Mouse (Mus musculus): ENCODE measurements around the gene P2ry6. TPM values are rescaled to one million over a fixed set of nuclear protein-coding genes. Genes with fewer than 3 reads are reported as not detected.

P2ry6 gene
- total and polyA plus RNA-seq, 2 experiments from 2014 or later: 3.5 to 4.5 TPM

GRCm38 (mm10) chr7:100972875-100973274 lies 1.6 kb downstream of the P2ry6 start:
- DNase-seq (ENCODE audit: low spot score) (no peak), ATAC-seq (ENCODE audit: insufficient read depth, low read depth) (no peak)
- peaks cover 16% of the 10 kb centered on the region for H3K4me1 ChIP-seq (ENCODE audit: control insufficient read depth, insufficient read depth)
- whole genome bisulfite sequencing: 42% methylated on average over 3 of the region's 3 CpGs
- H3K27me3 ChIP-seq (ENCODE audit: control insufficient read depth, insufficient read depth, low read length): peaks cover 12% of the 10 kb centered on the region
- H3K9ac ChIP-seq (replicated peaks; ENCODE audit: low read depth, low read length): no peak overlapping the region
- H3K27ac ChIP-seq (ENCODE audit: low read depth): no peak overlapping the region
- TF ChIP-seq EP300 (IDR thresholded peaks at IDR 0.05; ENCODE audit: low read depth) (no peak), CTCF (IDR thresholded peaks at IDR 0.05; ENCODE audit: low read depth) (no peak)
- H3K9me3 ChIP-seq (replicated peaks; ENCODE audit: control insufficient read depth, low read length): no peaks in the 10 kb centered on the region
- H3K4me3 ChIP-seq (ENCODE audit: low read depth, low read length): no peak overlapping the region
- H3K36me3 ChIP-seq (replicated peaks; ENCODE audit: control insufficient read depth, insufficient read depth, low read length): no peaks in the 10 kb centered on the region
- H3K4me2 ChIP-seq (ENCODE audit: low read depth, low read length): no peak overlapping the region

- TF ChIP-seq CTCF (IDR thresholded peaks at IDR 0.05; ENCODE audit: low read depth) (no peak), EP300 (IDR thresholded peaks at IDR 0.05; ENCODE audit: low read depth) (no peak)
- WGBS: 65% methylated on average over 10 of the region's 10 CpGs
These were observed 5.4 kb downstream of the P2ry6 start for GRCm38 (mm10) chr7:100968874-100969659.

GRCm38 (mm10) chr7:100968376-100968775 lies 6.1 kb downstream of the P2ry6 start:
- Histone ChIP-seq H3K4me3 (ENCODE audit: low read depth, low read length) (no peak overlapping the region), H3K27me3 (ENCODE audit: control insufficient read depth, insufficient read depth, low read length) (peaks cover 4% of the 10 kb centered on the region; the same call in 1 of the 2 replicates), H3K4me2 (ENCODE audit: low read depth, low read length) (no peak overlapping the region), H3K4me1 (ENCODE audit: control insufficient read depth, insufficient read depth) (peaks cover 10% of the 10 kb centered on the region), H3K36me3 (replicated peaks; ENCODE audit: control insufficient read depth, insufficient read depth, low read length) (no peaks in the 10 kb centered on the region), H3K9ac (replicated peaks; ENCODE audit: low read depth, low read length) (no peak overlapping the region), H3K27ac (ENCODE audit: low read depth) (no peak overlapping the region), H3K9me3 (replicated peaks; ENCODE audit: control insufficient read depth, low read length) (no peaks in the 10 kb centered on the region)
- WGBS: 86% methylated on average over 6 of the region's 6 CpGs
- no peak for DNase-seq (ENCODE audit: low spot score)
- no peak for ATAC-seq (ENCODE audit: insufficient read depth, low read depth)
- no peak for TF ChIP-seq CTCF (IDR thresholded peaks at IDR 0.05; ENCODE audit: low read depth)

More at GRCm38 (mm10) chr7:100968874-100969659, 5.4 kb downstream of the P2ry6 start:
- Histone ChIP-seq H3K9ac (replicated peaks; ENCODE audit: low read depth, low read length) (no peak overlapping the region), H3K36me3 (replicated peaks; ENCODE audit: control insufficient read depth, insufficient read depth, low read length) (no peaks in the 10 kb centered on the region), H3K4me3 (ENCODE audit: low read depth, low read length) (no peak overlapping the region), H3K4me2 (ENCODE audit: low read depth, low read length) (no peak overlapping the region), H3K27me3 (ENCODE audit: control insufficient read depth, insufficient read depth, low read length) (peaks cover 9% of the 10 kb centered on the region), H3K9me3 (replicated peaks; ENCODE audit: control insufficient read depth, low read length) (no peaks in the 10 kb centered on the region), H3K4me1 (ENCODE audit: control insufficient read depth, insufficient read depth) (peaks cover 13% of the 10 kb centered on the region), H3K27ac (ENCODE audit: low read depth) (no peak overlapping the region)
- no peak for ATAC-seq (ENCODE audit: insufficient read depth, low read depth)
- no peak for DNase-seq (ENCODE audit: low spot score)

- WGBS: 84% methylated on average over 9 of the region's 9 CpGs
- Histone ChIP-seq H3K36me3 (replicated peaks; ENCODE audit: control insufficient read depth, insufficient read depth, low read length) (no peaks in the 10 kb centered on the region), H3K4me3 (ENCODE audit: low read depth, low read length) (no peak overlapping the region), H3K9ac (replicated peaks; ENCODE audit: low read depth, low read length) (no peak overlapping the region), H3K27me3 (ENCODE audit: control insufficient read depth, insufficient read depth, low read length) (0 out of 2 replicates have a peak, but pooled peaks cover 3% of the 10 kb centered on the region), H3K27ac (ENCODE audit: low read depth) (no peak overlapping the region), H3K4me1 (ENCODE audit: control insufficient read depth, insufficient read depth) (peaks cover 10% of the 10 kb centered on the region), H3K4me2 (ENCODE audit: low read depth, low read length) (no peak overlapping the region), H3K9me3 (replicated peaks; ENCODE audit: control insufficient read depth, low read length) (no peaks in the 10 kb centered on the region)
- no peak for TF ChIP-seq EP300 (IDR thresholded peaks at IDR 0.05; ENCODE audit: low read depth)
- TF ChIP-seq CTCF (IDR thresholded peaks at IDR 0.05; ENCODE audit: low read depth): no peak
- no peak for ATAC-seq (ENCODE audit: insufficient read depth, low read depth)
- DNase-seq (ENCODE audit: low spot score): no peak
These were observed 6.6 kb downstream of the P2ry6 start for GRCm38 (mm10) chr7:100967850-100968249.

- Histone ChIP-seq H3K4me2 (ENCODE audit: low read depth, low read length) (no peak overlapping the region), H3K4me3 (ENCODE audit: low read depth, low read length) (no peak overlapping the region), H3K36me3 (replicated peaks; ENCODE audit: control insufficient read depth, insufficient read depth, low read length) (no peaks in the 10 kb centered on the region), H3K9ac (replicated peaks; ENCODE audit: low read depth, low read length) (no peak overlapping the region), H3K27me3 (ENCODE audit: control insufficient read depth, insufficient read depth, low read length) (no peaks in the 10 kb centered on the region), H3K9me3 (replicated peaks; ENCODE audit: control insufficient read depth, low read length) (no peaks in the 10 kb centered on the region), H3K27ac (ENCODE audit: low read depth) (no peak overlapping the region), H3K4me1 (ENCODE audit: control insufficient read depth, insufficient read depth) (peaks cover 7% of the 10 kb centered on the region)
- TF ChIP-seq EP300 (IDR thresholded peaks at IDR 0.05; ENCODE audit: low read depth): no peak
- 49% methylated on average over 7 of the region's 7 CpGs for WGBS
- DNase-seq (ENCODE audit: low spot score) (no peak), ATAC-seq (ENCODE audit: insufficient read depth, low read depth) (no peak)
These were observed 8.4 kb downstream of the P2ry6 start for GRCm38 (mm10) chr7:100966014-100966413.

GRCm38 (mm10) chr7:100965079-100965478 lies 9.4 kb downstream of the P2ry6 start:
- Histone ChIP-seq H3K4me2 (ENCODE audit: low read depth, low read length) (no peak overlapping the region), H3K27me3 (ENCODE audit: control insufficient read depth, insufficient read depth, low read length) (no peaks in the 10 kb centered on the region), H3K4me1 (ENCODE audit: control insufficient read depth, insufficient read depth) (peaks cover 7% of the 10 kb centered on the region), H3K4me3 (ENCODE audit: low read depth, low read length) (no peak overlapping the region), H3K36me3 (replicated peaks; ENCODE audit: control insufficient read depth, insufficient read depth, low read length) (no peaks in the 10 kb centered on the region), H3K9ac (replicated peaks; ENCODE audit: low read depth, low read length) (no peak overlapping the region), H3K9me3 (replicated peaks; ENCODE audit: control insufficient read depth, low read length) (no peaks in the 10 kb centered on the region), H3K27ac (ENCODE audit: low read depth) (no peak overlapping the region)
- TF ChIP-seq CTCF (IDR thresholded peaks at IDR 0.05; ENCODE audit: low read depth) (peak; percentile 78), EP300 (IDR thresholded peaks at IDR 0.05; ENCODE audit: low read depth) (no peak)
- ATAC-seq (ENCODE audit: insufficient read depth, low read depth): peak; percentile 65
- DNase-seq (ENCODE audit: low spot score): peak; percentile 71
- 25% methylated on average over 4 of the region's 4 CpGs for WGBS
